Mouse (Mus musculus): ENCODE results near the gene Xiap.

DNA sequence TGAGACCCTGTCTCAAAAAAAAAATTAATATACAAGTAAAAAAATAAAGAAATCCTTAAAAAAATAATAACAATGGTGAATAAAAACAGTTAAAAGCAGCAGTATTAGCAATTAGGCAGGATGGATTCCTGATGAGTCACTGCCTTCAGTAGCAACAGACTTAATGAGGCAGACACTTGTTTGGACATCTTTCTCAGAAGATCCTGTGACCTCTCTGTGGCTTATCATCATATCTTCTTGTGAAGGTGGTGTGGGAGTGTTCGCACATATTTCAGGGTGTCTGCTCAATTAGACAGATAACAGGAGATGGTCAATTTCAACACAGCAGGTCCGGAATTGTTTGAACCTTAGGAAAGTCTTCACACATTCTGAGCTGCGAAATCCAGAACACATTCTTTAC lies 45.0 kb upstream of the Xiap start:
- TF ChIP-seq GATA1 (IDR thresholded peaks at IDR 0.05; ENCODE audit: borderline replicate concordance, low read length) (no peak), FLI1 (IDR thresholded peaks at IDR 0.05; ENCODE audit: low read length) (no peak)
